ENCODE assay signal across 14 mouse cellular contexts in the genomic region with DNA sequence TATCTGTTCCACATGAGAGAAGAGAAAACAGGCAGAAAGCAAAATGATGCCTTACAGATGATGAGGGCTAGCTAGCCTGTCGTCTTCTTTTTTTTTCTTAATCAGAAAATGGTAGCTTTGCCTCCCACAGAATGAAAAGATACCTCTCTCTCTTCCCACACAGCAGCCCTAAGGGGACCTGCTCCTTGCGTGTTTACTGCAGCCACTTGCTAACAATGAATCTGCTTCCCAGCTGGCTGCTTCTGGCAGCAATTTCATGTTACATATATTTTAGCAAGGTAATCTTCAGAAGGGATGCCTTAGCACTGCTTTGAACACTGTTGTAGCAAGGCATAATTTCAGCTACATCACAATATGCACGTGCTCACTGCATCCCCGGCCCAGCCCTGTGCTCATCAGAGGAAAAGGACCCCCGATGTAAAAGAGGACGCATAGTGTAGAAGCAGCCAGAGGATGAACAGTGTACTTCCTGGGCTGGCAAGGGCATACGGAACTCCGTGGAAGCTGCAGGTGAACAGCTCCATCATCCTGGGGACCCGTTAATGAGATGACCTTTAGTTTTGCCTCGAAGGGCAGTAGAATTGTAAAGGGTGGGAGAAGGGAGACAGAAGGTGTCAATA.
A peak's percentile ranks its signal among the peaks of the same experiment; 100 is the strongest.
DNase-seq lines count a peak whose midpoint lies in the region; ATAC-seq and TF ChIP-seq lines count a peak whose summit lies in the region.
"Had no signal": no experiment of that assay in that cellular context is flagged by ENCODE, and none has a peak within 500 bp of the region (broad histone marks: within the 10 kb centered on the region; RNA-seq: fewer than 3 reads in every experiment).

No protein-coding gene starts in this region.

- no peaks in the 10 kb centered on the region for H3K27me3 ChIP-seq in hindbrain, embryonic 13.5 days
- H3K27me3 ChIP-seq in hindbrain, embryonic 11.5 days (ENCODE audit: control insufficient read depth, insufficient read depth, low read length), result no peaks in the 10 kb centered on the region
- H3K27me3 ChIP-seq in stomach, embryonic 16.5 days (ENCODE audit: control insufficient read depth, insufficient read depth, low read length), result no peaks in the 10 kb centered on the region
- no peaks in the 10 kb centered on the region for H3K27me3 ChIP-seq in stomach, postnatal 0 days (ENCODE audit: control insufficient read depth, insufficient read depth, low read length)
- no peaks in the 10 kb centered on the region for H3K27me3 ChIP-seq in intestine, embryonic 15.5 days (replicated peaks)
- H3K27me3 ChIP-seq: heart, embryonic 13.5 days had no signal

- peaks cover 3% of the 10 kb centered on the region; the same call in 1 of the 2 replicates for H3K4me1 ChIP-seq in hindbrain, embryonic 13.5 days (replicated peaks)
- no peaks in the 10 kb centered on the region for H3K4me1 ChIP-seq in hindbrain, embryonic 11.5 days (replicated peaks; ENCODE audit: control insufficient read depth, insufficient read depth, low read length)
- H3K4me1 ChIP-seq in stomach, embryonic 16.5 days (ENCODE audit: control insufficient read depth, insufficient read depth, low read length), result no peaks in the 10 kb centered on the region
- H3K4me1 ChIP-seq in stomach, postnatal 0 days (replicated peaks; ENCODE audit: control insufficient read depth, insufficient read depth), result no peaks in the 10 kb centered on the region
- H3K4me1 ChIP-seq in intestine, embryonic 15.5 days (replicated peaks), result 0 out of 2 replicates have a peak, but pooled peaks cover 3% of the 10 kb centered on the region
- H3K4me1 ChIP-seq: heart, embryonic 13.5 days had no signal

- no peak overlapping the region for H3K4me3 ChIP-seq in hindbrain, embryonic 13.5 days
- H3K4me3 ChIP-seq in hindbrain, embryonic 11.5 days (ENCODE audit: low read depth, low read length), result no peak overlapping the region
- no peak overlapping the region for H3K4me3 ChIP-seq in stomach, embryonic 16.5 days (replicated peaks; ENCODE audit: low read length)
- H3K4me3 ChIP-seq in stomach, postnatal 0 days (ENCODE audit: low read depth, low read length), result no peak overlapping the region
- 0 out of 2 replicates have a peak overlapping the region, but pooled peaks have one; percentile 6 for H3K4me3 ChIP-seq in intestine, embryonic 15.5 days (replicated peaks)
- H3K4me3 ChIP-seq: heart, embryonic 13.5 days had no signal

- H3K4me2 ChIP-seq in hindbrain, embryonic 13.5 days, result 0 out of 2 replicates have a peak overlapping the region, but pooled peaks have one; percentile 14
- H3K4me2 ChIP-seq in hindbrain, embryonic 11.5 days (replicated peaks; ENCODE audit: low read depth, low read length), result no peak overlapping the region
- H3K4me2 ChIP-seq in stomach, embryonic 16.5 days (ENCODE audit: low read depth, low read length), result peak overlapping the region; percentile 11; the same call in 1 of the 2 replicates
- no peak overlapping the region for H3K4me2 ChIP-seq in stomach, postnatal 0 days (replicated peaks; ENCODE audit: low read depth)
- H3K4me2 ChIP-seq in intestine, embryonic 15.5 days (replicated peaks), result peak overlapping the region; percentile 41
- H3K4me2 ChIP-seq: heart, embryonic 13.5 days had no signal

- WGBS in hindbrain, embryonic 13.5 days, result 59% methylated on average over 10 of the region's 10 CpGs
- WGBS in hindbrain, embryonic 11.5 days, result 80% methylated on average over 10 of the region's 10 CpGs
- WGBS in stomach, embryonic 16.5 days, result 60% methylated on average over 10 of the region's 10 CpGs
- 61% methylated on average over 10 of the region's 10 CpGs for WGBS in stomach, postnatal 0 days
- 48% methylated on average over 10 of the region's 10 CpGs for WGBS in intestine, embryonic 15.5 days

- peak overlapping the region; percentile 49 for H3K27ac ChIP-seq in hindbrain, embryonic 13.5 days
- H3K27ac ChIP-seq in hindbrain, embryonic 11.5 days (ENCODE audit: low read depth, low read length), result no peak overlapping the region
- H3K27ac ChIP-seq in stomach, embryonic 16.5 days (ENCODE audit: low read length), result no peak overlapping the region
- H3K27ac ChIP-seq in stomach, postnatal 0 days (replicated peaks), result no peak overlapping the region
- H3K27ac ChIP-seq in intestine, embryonic 15.5 days, result no peak overlapping the region
- H3K27ac ChIP-seq: heart, embryonic 13.5 days; macrophage had no signal

- ATAC-seq in hindbrain, embryonic 13.5 days (ENCODE audit: low FRiP score), result peak; percentile 73
- no peak; the same call in 1 of the 2 replicates for ATAC-seq in hindbrain, embryonic 11.5 days (ENCODE audit: low FRiP score)
- 0 out of 2 replicates have a peak, but pooled peaks have one; percentile 21 for ATAC-seq in stomach, embryonic 16.5 days (ENCODE audit: insufficient read depth, low FRiP score)
- ATAC-seq in stomach, postnatal 0 days (ENCODE audit: low FRiP score, low TSS enrichment), result no peak
- peak; percentile 51 for ATAC-seq in intestine, embryonic 15.5 days

- H3K9ac ChIP-seq in hindbrain, embryonic 13.5 days, result no peak overlapping the region
- H3K9ac ChIP-seq in hindbrain, embryonic 11.5 days (ENCODE audit: low read depth, low read length), result no peak overlapping the region
- no peak overlapping the region for H3K9ac ChIP-seq in stomach, embryonic 16.5 days (ENCODE audit: low read length)
- H3K9ac ChIP-seq in stomach, postnatal 0 days (ENCODE audit: low read length), result no peak overlapping the region
- H3K9ac ChIP-seq in intestine, embryonic 15.5 days, result no peak overlapping the region
- H3K9ac ChIP-seq: heart, embryonic 13.5 days had no signal

- no peaks in the 10 kb centered on the region for H3K9me3 ChIP-seq in hindbrain, embryonic 13.5 days
- no peaks in the 10 kb centered on the region for H3K9me3 ChIP-seq in hindbrain, embryonic 11.5 days (ENCODE audit: control insufficient read depth, low read length)
- H3K9me3 ChIP-seq in stomach, embryonic 16.5 days (replicated peaks; ENCODE audit: control insufficient read depth, low read length), result no peaks in the 10 kb centered on the region
- H3K9me3 ChIP-seq in stomach, postnatal 0 days (ENCODE audit: control insufficient read depth, low read length), result no peaks in the 10 kb centered on the region
- no peaks in the 10 kb centered on the region for H3K9me3 ChIP-seq in intestine, embryonic 15.5 days
- H3K9me3 ChIP-seq: heart, embryonic 13.5 days had no signal

- TF ChIP-seq CTCF in stomach, postnatal 0 days (IDR thresholded peaks at IDR 0.05; ENCODE audit: low read depth), result no peak

- DNase-seq in hindbrain, embryonic 11.5 days (ENCODE audit: low spot score), result no peak
- no peak for DNase-seq in stomach, postnatal 0 days (ENCODE audit: low spot score)
- peak; percentile 9 for DNase-seq in yolk sac, embryonic 10.5 days (ENCODE audit: low spot score)
- no peak for DNase-seq in layer of hippocampus, adult 9-11 months
- DNase-seq in ovary, adult 18-20 months (ENCODE audit: low spot score), result no peak
- DNase-seq: cerebellum, adult 9-10 months; left cerebral cortex, postnatal 4 days; lung, adult 2 months; right cerebral cortex, postnatal 14 days had no signal

- no peaks in the 10 kb centered on the region for H3K36me3 ChIP-seq in hindbrain, embryonic 13.5 days
- H3K36me3 ChIP-seq in hindbrain, embryonic 11.5 days (ENCODE audit: control insufficient read depth, insufficient read depth, low read length), result no peaks in the 10 kb centered on the region
- H3K36me3 ChIP-seq in stomach, embryonic 16.5 days (ENCODE audit: control insufficient read depth, insufficient read depth, low read length), result no peaks in the 10 kb centered on the region
- no peaks in the 10 kb centered on the region for H3K36me3 ChIP-seq in stomach, postnatal 0 days (ENCODE audit: control insufficient read depth, insufficient read depth, low read length)
- H3K36me3 ChIP-seq in intestine, embryonic 15.5 days, result no peaks in the 10 kb centered on the region
- H3K36me3 ChIP-seq: heart, embryonic 13.5 days had no signal

- TF ChIP-seq EP300 in stomach, postnatal 0 days (optimal IDR thresholded peaks at IDR 0.05), result no peak

Comparison
In these comparisons a context has a peak if more than half of its experiments do, and no peak if none do; other contexts are left out.
1. ATAC-seq: peak in hindbrain, embryonic 13.5 days (single experiment), stomach, embryonic 16.5 days (single experiment) and intestine, embryonic 15.5 days (single experiment); none in hindbrain, embryonic 11.5 days (single experiment) and stomach, postnatal 0 days (single experiment).
2. H3K4me2 ChIP-seq: peak in hindbrain, embryonic 13.5 days (single experiment), stomach, embryonic 16.5 days (single experiment) and intestine, embryonic 15.5 days (single experiment); none in hindbrain, embryonic 11.5 days (single experiment) and stomach, postnatal 0 days (single experiment).